Mouse (Mus musculus) kidney, embryonic 14.5 days (tissue): ENCODE data around the gene Ifne. TPM values are rescaled to one million over a fixed set of nuclear protein-coding genes. Genes with fewer than 3 reads are reported as not detected.
"Not testable (repeated sequence)": the region's sequence is repeated elsewhere in the genome, so short reads cannot be mapped to it uniquely, and the experiment has no call there.

Experiments used
- ATAC-seq: fragments of 200-750 bp; cut with Nextera tagmentation; 2 replicates; pipeline ENCODE4 v1.8.0; 2017; ENCODE audit warnings: moderate number of reproducible peaks, mild to moderate bottlenecking, moderate TSS enrichment, moderate library complexity; ENCODE audit not compliant: low FRiP score, low TSS enrichment
- H3K27ac ChIP-seq: fragments of 300-500 bp; sonication (generic); 2 replicates; pipeline ENCODE4 v1.5.1; 2014; ENCODE audit warnings: low read depth, mild to moderate bottlenecking, low read length, moderate library complexity, mixed read lengths
- H3K27me3 ChIP-seq: fragments of 300-500 bp; sonication (generic); 2 replicates; pipeline ENCODE4 v1.6.1; 2014; ENCODE audit warnings: mild to moderate bottlenecking, low read length; ENCODE audit not compliant: control insufficient read depth, insufficient read depth
- H3K36me3 ChIP-seq: fragments of 300-500 bp; sonication (generic); 2 replicates; pipeline ENCODE4 v1.6.1; 2014; ENCODE audit warnings: low read length, mixed read lengths; ENCODE audit not compliant: control insufficient read depth, insufficient read depth
- H3K4me1 ChIP-seq: fragments of 300-500 bp; sonication (generic); 2 replicates; pipeline ENCODE4 v1.6.1; 2014; ENCODE audit warnings: low read length, mixed read lengths; ENCODE audit not compliant: control insufficient read depth, insufficient read depth
- H3K4me2 ChIP-seq: fragments of 300-500 bp; sonication (generic); replicated peaks from 2 replicates; pipeline ENCODE4 v1.6.1; 2014; ENCODE audit warnings: low read depth, mild to moderate bottlenecking, low read length
- H3K4me3 ChIP-seq: fragments of 300-500 bp; sonication (generic); 2 replicates; pipeline ENCODE4 v1.5.1; 2014; ENCODE audit warnings: mild to moderate bottlenecking, low read length
- H3K9ac ChIP-seq: fragments of 300-500 bp; sonication (generic); 2 replicates; pipeline ENCODE4 v1.6.1; 2014; ENCODE audit warnings: low read depth, mild to moderate bottlenecking, low read length, moderate library complexity
- H3K9me3 ChIP-seq: fragments of 300-500 bp; sonication (generic); 2 replicates; pipeline ENCODE4 v1.6.1; 2016; ENCODE audit warnings: low read length; ENCODE audit not compliant: control insufficient read depth
- WGBS: fragments of 180-500 bp; shearing (Covaris S2); extraction: QIAGEN DNeasy Blood & Tissue Kit; methylation state at CpG from one replicate; pipeline ENCODE4 v1.1.7; 2014; 5-methylcytosine and 5-hydroxymethylcytosine counted together
- polyA plus RNA-seq: library from polyadenylated mRNA; unstranded; fragments of >200 nt; fragmentation: Nextera tagmentation; extraction: Ambion mirVana; gene quantifications from 2 replicates; pipeline ENCODE4 v1.2.1, GENCODE M21; 2014

The Ifne gene
- polyA plus RNA-seq, 1 experiment from 2014 or later = not detected

GRCm38 (mm10) chr4:88851026-88851763 lies 28.8 kb downstream of the Ifne start:
- Histone ChIP-seq H3K4me1 (no peaks in the 10 kb centered on the region), H3K4me2 (no peak overlapping the region), H3K27me3 (no peaks in the 10 kb centered on the region), H3K27ac (no peak overlapping the region), H3K9ac (no peak overlapping the region), H3K9me3 (no peaks in the 10 kb centered on the region), H3K36me3 (no peaks in the 10 kb centered on the region), H3K4me3 (no peak overlapping the region)
- no peak for ATAC-seq
- WGBS = 82% methylated on average over 4 of the region's 4 CpGs

GRCm38 (mm10) chr4:88849698-88850097 lies 30.3 kb downstream of the Ifne start, which contains the start of gene Ifna1:
Gene Ifna1, plus strand, starts transcription at chr4:88850087.
- no peaks in the 10 kb centered on the region for H3K27me3 ChIP-seq
- no peak within 1 kb of the TSS for H3K4me3 ChIP-seq
- H3K27ac ChIP-seq = no peak within 1 kb of the TSS
- no peaks in the 10 kb centered on the region for H3K9me3 ChIP-seq
- no peaks in the 10 kb centered on the region for H3K36me3 ChIP-seq
- ATAC-seq = no peak
- 89% methylated on average over 1 of the region's 1 CpGs for WGBS
- no peak within 1 kb of the TSS for H3K4me2 ChIP-seq
- no peaks in the 10 kb centered on the region for H3K4me1 ChIP-seq
- no peak within 1 kb of the TSS for H3K9ac ChIP-seq

GRCm38 (mm10) chr4:88845334-88845733 lies 34.7 kb downstream of the Ifne start:
- H3K9ac ChIP-seq = no peak overlapping the region
- no peak for ATAC-seq
- no peaks in the 10 kb centered on the region for H3K4me1 ChIP-seq
- no peak overlapping the region for H3K4me2 ChIP-seq
- no peaks in the 10 kb centered on the region for H3K9me3 ChIP-seq
- 53% methylated on average over 2 of the region's 2 CpGs for WGBS
- H3K4me3 ChIP-seq = no peak overlapping the region
- H3K36me3 ChIP-seq = no peaks in the 10 kb centered on the region
- H3K27me3 ChIP-seq = no peaks in the 10 kb centered on the region
- H3K27ac ChIP-seq = no peak overlapping the region

GRCm38 (mm10) chr4:88841438-88841911 lies 38.5 kb downstream of the Ifne start, which contains the start of gene Ifna4:
Gene Ifna4, plus strand, starts transcription at chr4:88841861.
- H3K9me3 ChIP-seq = no peaks in the 10 kb centered on the region
- H3K27ac ChIP-seq = no peak within 1 kb of the TSS
- WGBS = 70% methylated on average over 2 of the region's 2 CpGs
- H3K4me3 ChIP-seq = no peak within 1 kb of the TSS
- no peaks in the 10 kb centered on the region for H3K4me1 ChIP-seq
- H3K4me2 ChIP-seq = no peak within 1 kb of the TSS
- no peaks in the 10 kb centered on the region for H3K27me3 ChIP-seq
- no peak for ATAC-seq
- H3K36me3 ChIP-seq = no peaks in the 10 kb centered on the region
- H3K9ac ChIP-seq = no peak within 1 kb of the TSS

DNA sequence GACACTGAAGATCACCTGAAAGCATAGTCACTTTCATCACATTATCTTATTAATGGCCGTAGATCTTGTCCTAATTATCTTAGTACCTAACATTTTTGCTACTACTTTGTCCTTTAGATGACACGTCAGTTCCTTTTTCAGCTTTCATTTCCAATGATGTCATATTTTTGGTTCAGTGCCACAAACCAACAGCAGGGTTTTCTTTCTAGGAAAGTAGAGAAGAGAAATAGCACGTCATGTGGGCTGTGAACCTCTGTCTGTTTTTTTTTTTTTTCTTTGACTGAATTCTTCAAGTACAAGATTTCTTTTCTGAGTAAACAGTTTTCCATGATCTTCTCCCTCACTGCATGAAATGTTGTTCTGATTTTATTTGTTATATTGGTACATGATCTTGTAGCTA lies 39.9 kb downstream of the Ifne start:
- H3K36me3 ChIP-seq = no peaks in the 10 kb centered on the region
- no peaks in the 10 kb centered on the region for H3K27me3 ChIP-seq
- no peak for ATAC-seq
- H3K9ac ChIP-seq = no peak overlapping the region
- no peaks in the 10 kb centered on the region for H3K4me1 ChIP-seq
- no peak overlapping the region for H3K4me2 ChIP-seq
- no peaks in the 10 kb centered on the region for H3K9me3 ChIP-seq
- no peak overlapping the region for H3K27ac ChIP-seq
- H3K4me3 ChIP-seq = no peak overlapping the region
- 77% methylated on average over 3 of the region's 3 CpGs for WGBS

GRCm38 (mm10) chr4:88838828-88839227 lies 41.2 kb downstream of the Ifne start:
- Histone ChIP-seq H3K27me3 (no peaks in the 10 kb centered on the region), H3K4me2 (no peak overlapping the region), H3K9me3 (no peaks in the 10 kb centered on the region), H3K4me3 (no peak overlapping the region), H3K9ac (no peak overlapping the region), H3K27ac (no peak overlapping the region), H3K4me1 (no peaks in the 10 kb centered on the region), H3K36me3 (no peaks in the 10 kb centered on the region)
- no peak for ATAC-seq
- 44% methylated on average over 3 of the region's 3 CpGs for WGBS

DNA sequence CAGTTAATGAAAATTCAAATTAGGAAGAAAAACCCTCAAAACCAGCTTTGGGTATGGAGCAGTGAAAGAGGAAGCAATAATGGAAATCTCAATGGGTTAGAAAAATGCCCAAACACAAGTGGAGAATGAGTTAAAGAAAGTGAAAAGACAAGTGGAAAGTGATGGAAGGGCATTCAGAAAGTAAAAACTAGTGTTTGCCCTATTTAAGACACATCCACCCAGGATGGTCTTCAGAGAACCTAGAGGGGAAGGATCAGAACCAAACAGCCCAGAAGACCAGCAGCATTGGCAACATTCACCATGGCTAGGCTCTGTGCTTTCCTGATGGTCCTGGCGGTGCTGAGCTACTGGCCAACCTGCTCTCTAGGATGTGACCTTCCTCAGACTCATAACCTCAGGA lies 44.8 kb downstream of the Ifne start, which contains the start of gene Ifna5:
Gene Ifna5 (plus strand): TSS at position 301 of the 400 bp plus-strand sequence.
- 86% methylated on average over 1 of the region's 1 CpGs for WGBS
- not testable (repeated sequence) for H3K36me3 ChIP-seq, H3K27ac ChIP-seq, H3K4me3 ChIP-seq, H3K9ac ChIP-seq, H3K4me2 ChIP-seq, ATAC-seq, H3K9me3 ChIP-seq, H3K27me3 ChIP-seq, H3K4me1 ChIP-seq

DNA sequence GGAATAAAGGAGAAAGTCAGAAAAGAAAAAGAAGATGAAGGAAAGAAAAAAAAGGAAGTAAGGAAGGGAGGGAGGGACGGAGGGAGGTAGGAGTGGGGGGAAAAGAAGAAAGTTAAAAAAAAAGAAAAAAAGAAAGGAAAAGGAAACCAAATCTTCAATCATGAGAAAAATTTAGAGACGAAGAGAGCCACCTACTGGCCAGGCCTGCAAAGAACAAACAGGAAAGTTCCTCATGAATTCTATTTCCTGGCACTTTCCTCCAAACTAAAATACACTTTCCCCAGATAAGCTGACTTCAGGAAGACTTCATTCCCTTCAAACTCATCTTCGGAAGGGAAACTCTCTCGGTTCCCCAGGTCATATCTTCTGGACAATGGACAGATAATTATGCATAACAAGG lies 49.5 kb downstream of the Ifne start:
- H3K27me3 ChIP-seq = no peaks in the 10 kb centered on the region
- H3K4me3 ChIP-seq = no peak overlapping the region
- ATAC-seq = no peak
- H3K4me1 ChIP-seq = no peaks in the 10 kb centered on the region
- H3K4me2 ChIP-seq = no peak overlapping the region
- H3K9me3 ChIP-seq = no peaks in the 10 kb centered on the region
- no peak overlapping the region for H3K9ac ChIP-seq
- no peak overlapping the region for H3K27ac ChIP-seq
- 25% methylated on average over 4 of the region's 4 CpGs for WGBS
- H3K36me3 ChIP-seq = no peaks in the 10 kb centered on the region
